Mouse (Mus musculus): ENCODE data around the gene Iglon5.

Gene Iglon5

DNA sequence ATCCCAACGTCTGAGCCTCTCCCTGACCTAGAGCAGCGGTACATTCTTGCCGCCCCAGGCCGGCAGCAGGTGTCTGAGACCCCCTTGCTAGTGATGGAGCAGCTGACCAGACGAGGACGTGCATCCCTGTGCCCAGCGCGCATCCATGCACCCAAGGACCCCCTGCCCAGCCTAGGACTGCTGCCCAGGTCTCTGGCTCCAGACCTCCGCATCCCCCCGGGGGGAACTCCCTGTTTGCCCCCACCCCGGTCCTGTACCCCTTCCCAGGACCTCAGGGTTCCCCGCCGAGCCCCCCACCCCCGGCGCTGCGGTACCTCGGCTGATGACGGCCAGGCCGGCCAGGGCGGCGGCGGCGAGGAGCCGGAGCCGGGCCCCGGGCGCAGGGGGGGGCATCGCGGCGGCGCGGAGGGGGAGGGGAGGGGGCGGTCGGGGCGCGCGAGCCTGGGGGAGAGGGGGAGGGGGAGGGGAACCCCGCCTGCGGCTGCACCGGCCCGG, at the start of gene Iglon5:
Gene Iglon5 (minus strand): TSS at position 445 of the 495 bp plus-strand sequence.
- DNase-seq (ENCODE audit: low read depth, low spot score): no peak

DNA sequence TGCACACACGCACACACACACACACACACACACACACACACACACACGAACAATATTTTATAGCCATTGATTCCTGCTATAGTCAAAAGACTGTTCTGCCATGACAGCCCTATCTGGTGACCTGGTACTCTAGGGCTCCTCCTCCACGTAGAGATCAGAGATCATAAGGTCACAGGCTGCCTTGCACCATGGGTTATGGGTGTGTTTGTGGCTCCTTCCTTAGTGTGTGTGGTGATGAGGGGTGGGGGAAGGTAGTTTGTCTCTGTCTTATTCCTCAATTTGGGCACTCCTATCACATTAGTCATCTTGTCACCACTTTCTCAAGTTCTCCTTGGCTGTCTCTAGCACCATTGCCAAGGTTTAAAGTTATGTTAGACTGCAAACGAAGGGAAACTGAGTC, 48.6 kb upstream of the Iglon5 start:
- no peak for DNase-seq (ENCODE audit: low read depth, low spot score)

DNA sequence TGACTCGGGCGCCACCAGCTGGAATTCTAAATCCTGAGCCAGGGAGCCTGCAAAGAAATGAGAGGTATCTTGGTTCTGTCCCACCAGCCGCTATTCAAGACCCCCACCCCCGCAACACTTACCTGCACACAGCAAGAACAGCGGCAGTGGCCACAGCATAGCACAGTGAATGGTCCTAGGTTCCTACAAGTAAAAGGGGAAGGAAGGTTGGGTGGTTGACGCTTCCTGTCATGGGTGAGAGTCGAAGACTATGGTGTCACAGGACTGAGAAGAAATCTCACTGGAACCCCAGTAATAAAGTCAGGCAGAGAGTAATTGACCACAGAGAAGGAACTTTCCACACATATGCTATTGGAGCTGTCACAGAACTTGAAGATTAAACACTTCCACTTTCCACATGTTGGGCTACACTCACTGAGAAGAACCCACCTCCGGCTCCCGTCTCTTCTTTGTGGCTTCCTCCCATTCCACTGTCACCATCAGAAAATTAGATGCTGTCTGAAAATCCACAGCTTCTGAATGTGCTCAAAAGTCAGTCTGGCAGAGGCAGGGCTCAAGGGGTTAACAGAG, 43.1 kb upstream of the Iglon5 start:
- peak; percentile 39 for DNase-seq (ENCODE audit: low read depth, low spot score)

DNA sequence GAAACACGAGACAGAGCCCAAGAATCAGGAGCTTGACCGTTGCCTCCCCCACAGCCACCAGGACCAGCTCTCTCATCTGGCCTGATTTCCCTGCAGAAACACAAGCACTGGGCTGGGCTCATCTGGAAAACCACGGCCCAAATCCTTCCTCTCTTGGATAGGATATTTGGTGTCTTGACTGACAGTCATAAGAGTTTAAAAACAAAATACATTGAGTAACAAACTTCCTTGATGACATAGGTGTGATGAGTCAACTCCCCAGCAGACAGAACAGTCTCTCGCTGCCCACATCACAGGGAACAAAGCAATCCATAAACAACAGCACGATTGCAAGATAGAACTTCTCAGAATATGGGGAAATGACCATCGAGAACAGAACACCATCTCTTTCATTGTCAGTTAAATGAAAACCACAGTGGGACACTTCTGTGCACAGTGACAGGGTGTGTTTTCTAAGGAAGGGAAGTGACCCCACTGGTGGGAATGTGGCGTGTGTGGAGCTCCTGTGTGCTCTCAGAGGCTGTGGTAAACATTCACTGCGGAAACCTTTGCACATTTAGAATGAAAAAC, 40.4 kb upstream of the Iglon5 start:
- no peak for DNase-seq (ENCODE audit: low read depth, low spot score)

DNA sequence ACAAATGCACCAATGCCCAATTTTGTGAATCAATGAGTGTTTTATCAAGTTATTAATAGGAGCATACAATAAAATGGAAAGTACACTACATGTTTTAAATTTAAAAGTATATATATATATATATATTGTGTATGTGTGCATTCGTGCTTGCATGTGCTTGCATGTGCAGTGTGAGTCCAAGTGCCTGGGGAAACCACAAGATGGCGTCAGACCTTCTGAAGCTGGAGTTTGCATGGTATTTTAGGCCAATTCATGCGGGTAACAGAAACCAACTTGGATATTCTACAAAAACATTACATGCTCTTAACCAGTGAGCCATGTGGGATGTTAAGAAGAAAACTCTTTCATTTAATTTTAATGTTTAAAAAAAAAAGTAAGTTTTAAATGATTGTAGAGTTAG, 35.4 kb upstream of the Iglon5 start:
- no peak for DNase-seq (ENCODE audit: low read depth, low spot score)

DNA sequence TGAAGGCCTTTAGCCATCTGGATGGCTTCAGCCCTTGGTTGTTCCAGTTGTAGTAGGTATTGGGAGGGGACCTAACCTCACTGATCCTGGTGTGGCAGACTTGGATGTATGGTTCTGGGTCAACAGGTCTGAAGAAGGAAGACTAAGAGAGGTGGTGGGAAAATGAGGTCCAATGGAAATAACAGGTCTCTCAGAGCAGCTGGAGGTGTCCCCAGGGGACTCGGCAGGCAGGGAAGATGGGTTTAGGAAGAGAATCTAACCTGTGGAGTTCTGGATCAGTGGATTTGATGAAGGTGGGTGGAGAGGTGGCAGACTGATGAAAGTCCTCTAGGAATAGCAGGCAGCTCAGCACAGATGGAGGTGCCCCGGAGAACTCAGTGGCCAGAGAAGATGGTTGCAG, 32.9 kb upstream of the Iglon5 start:
- no peak for DNase-seq (ENCODE audit: low read depth, low spot score)

DNA sequence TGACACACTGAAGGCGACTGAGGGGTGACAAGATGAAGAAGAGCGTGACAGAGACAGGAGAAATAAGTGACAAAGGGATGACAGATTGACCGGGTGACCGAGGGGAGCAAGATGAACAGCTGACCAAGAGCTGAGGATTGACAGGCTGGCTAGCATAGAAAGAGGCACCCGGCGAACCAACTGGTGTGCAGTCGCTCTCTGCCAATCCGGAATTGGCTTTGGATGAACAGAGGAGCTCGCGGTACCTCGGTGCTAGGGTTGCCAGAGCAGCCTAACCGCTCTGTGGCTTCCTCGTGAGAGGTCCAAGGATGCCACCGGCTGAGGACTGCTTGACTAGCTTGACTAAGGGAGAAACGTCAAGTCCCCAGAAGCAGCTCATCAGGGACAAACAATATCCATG, 28.5 kb upstream of the Iglon5 start:
- DNase-seq (ENCODE audit: low read depth, low spot score): no peak

DNA sequence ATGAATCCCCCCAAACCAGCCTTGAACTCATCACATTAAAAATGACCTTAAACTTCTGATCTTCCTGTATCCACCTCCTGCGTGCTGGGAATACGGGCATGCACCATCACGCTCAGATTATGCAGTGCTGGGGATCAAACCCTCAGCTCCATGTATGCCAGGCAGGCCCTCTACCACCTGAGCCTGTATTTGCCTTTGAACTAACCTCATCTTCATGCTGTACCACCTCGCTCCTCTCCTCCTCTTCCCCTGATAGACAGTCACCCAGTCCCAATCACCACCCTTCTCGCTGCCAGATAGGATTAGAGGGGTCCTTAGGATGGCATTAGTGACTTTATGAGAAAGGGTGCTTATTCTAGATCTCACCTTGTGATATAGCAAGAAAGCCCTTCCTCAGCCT, 25.2 kb upstream of the Iglon5 start:
- no peak for DNase-seq (ENCODE audit: low read depth, low spot score)

DNA sequence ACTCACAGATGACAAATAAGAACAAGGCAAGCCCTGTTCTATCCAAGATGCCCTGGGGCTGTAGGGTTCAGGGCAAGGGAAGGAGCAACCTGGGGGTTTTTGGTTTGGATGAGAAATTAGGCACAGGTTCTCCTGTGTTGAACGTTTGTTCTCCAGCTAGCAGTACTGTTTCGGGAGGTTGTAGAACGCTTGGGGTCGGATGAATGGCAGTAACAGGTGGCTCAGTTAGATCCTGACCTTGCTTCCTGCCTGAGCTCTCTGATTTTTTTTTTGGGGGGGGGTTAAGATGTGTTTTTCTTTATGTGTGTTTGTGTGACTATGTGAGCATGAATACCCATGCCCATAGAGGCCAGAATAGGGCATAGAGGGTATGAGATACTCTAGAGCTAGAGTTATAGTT, 22.6 kb upstream of the Iglon5 start:
- no peak for DNase-seq (ENCODE audit: low read depth, low spot score)

DNA sequence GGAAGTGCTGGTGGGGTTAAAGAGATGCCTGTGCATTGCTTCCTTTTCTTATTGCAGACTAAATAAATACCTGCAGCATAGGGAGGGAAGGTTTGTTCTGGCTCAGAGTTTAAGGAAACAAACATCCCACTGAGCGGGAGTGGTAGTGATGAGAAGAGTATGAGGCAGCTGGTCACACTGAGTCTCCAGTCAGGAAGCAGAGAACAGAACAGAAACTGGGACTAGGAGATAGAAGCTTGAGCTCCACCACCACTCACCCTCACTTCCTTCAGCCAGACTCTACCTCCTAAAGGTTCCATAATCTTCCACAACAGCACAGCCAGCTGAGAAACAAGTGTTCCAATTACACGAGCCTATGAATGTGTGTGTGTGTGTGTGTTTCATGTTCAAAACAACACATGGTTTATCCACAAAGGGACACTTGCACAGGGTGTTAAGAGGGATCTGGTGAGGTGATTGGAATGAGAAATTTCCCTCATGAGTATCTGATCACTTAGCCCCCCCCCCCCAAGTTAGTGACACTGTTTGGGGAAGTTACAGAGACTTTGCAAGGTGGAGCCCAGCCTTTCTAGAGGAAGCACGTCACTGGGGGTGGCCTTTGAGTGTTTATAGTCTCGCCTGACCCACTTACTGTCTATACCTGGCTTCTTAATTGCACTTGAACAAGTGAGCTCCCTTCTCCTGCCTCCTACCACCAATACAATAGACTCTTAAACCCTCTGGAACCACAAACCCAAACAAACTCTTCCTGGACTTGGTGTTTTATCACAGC, 22.0 kb upstream of the Iglon5 start:
- DNase-seq (ENCODE audit: low read depth, low spot score): no peak

DNA sequence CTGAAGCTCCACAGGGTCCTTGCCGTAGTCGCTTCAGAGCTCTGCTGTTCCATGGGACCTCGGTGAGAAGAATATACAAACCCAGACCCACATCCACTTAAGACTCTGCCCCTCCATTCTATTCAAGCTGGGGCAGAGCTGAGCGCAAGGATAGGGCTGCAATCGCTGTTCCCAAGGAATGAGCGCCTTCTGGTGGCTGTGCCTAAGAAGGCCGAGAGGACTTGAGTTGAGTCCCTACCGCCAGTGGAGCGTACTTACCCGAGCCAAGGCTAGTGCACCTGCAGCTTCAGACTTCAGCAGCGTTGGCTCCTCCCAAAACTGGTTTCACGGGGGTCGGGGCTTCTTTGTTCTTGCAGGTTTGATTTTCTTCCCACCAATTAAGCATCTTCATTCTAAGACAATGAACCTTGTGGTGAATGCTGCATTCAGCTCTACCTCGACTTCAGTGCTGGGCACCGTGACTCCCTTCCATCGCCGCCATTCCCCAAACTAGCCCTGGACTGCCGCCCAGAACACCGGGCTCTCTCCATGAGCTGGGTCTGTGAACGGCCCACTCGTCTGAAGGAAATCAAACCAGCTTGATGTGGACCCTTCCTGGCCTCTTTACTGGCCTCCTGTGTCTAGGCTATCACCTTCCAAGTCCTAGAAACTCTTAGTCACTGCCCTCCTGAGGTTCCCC, 5.6 kb upstream of the Iglon5 start:
- DNase-seq (ENCODE audit: low read depth, low spot score): no peak

DNA sequence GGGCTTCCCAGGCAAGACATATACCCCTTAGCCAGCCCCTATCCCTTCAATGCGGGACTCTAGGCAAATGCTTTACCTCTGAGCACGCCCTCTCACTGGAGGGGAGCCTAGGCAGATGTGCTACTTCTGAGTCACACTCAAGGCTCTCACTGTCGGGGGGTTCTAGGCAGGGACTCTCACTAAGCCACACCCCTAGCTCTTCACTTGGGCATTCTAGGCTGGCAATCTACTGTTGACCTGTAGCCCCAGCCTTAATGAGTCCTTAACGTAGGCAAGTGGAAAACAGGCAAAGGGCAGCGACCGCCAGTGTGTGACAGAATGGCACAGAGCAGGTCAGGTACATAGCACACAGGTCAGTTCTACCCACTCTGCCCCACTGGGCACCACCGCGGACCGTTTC, 986 bp upstream of the Iglon5 start:
- no peak for DNase-seq (ENCODE audit: low read depth, low spot score)

DNA sequence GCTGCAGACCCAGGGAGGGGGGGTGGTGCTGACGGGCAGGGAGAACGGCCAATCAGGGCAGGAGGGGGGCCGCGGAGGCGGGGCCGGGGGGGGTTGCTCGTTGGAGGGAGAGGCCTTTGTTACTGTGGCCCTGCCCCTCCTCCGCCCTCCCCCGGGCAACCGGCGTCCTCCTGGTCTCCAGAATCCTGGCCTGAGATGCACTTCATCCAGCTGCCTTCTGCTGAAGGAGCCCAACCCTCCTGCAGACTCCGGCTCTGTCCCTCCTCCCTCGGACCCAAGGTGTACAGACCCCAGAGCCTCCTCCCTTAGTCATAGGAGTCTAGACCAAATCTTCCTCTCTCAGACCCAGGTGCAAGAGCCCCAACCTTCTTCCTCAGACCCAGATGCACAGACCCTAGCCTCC, 308 bp upstream of the Iglon5 start:
- DNase-seq (ENCODE audit: low read depth, low spot score): no peak

DNA sequence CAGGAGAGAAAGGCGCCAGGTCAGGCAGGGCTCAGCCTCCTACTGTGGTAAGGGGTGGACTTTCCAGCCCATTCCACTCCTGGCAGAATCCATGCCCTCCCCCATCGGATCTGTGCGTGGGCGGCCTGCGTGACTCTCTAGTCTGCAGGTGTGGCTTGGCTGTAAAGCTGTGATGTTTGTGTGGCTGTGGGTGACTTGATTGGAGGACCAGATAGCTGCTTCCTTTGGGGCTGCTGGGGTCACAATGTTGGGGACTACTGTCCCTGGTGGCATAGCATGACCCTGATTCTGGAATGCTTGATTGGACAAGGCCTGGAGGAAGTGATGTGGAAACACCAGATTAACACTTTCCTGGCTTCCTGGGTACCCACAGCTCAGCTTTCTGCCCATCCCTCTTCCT, 1.2 kb downstream of the Iglon5 start:
- no peak for DNase-seq (ENCODE audit: low read depth, low spot score)

DNA sequence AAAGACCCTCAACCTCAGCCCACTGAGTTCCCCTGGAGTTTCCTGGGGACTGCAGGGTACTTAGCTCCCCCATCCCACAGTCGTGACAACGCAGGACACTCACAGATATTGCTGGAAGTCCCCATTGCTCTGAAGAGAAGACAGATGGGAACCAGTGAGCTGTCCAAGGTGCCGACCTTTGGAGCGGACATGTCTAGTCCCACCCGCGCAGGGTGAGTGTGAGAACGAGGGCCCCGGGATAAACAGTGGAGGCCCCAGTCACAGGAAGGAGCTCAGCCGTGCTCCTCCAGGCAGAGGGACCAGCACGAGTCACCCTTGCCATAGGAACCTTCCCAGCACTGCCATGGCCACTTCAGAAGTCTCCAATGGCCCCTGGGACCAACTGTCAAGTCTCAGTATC, 6.6 kb downstream of the Iglon5 start:
- DNase-seq (ENCODE audit: low read depth, low spot score): no peak

DNA sequence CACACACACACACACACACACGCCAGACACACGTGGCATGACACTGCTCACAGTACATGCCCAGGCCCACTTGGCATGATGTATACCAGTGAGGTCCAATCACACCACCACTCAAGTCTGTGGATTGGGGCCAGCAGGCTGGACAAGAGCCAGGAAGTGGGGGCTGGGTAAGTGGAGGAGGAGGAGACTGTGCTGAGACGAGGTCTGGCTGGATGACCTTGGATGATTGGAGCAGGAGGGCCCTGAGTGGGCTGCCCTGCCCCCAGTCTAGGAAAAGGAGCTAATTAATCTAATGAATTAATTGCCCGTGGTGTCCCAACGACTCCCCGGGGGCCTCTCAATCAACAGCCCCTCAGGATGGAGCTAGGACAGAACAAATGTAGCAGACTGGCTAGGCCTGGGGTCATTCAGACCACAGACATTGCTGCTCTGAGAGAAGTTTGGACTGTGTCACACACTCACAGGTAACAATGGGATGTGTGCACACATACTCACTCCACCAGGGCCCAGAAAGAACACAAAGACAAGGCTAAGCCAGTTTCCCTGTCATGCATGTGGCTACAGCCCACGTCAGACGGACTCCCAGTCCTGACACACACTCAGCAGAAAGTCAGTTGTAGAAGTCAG, 7.7 kb downstream of the Iglon5 start:
- no peak for DNase-seq (ENCODE audit: low read depth, low spot score)

DNA sequence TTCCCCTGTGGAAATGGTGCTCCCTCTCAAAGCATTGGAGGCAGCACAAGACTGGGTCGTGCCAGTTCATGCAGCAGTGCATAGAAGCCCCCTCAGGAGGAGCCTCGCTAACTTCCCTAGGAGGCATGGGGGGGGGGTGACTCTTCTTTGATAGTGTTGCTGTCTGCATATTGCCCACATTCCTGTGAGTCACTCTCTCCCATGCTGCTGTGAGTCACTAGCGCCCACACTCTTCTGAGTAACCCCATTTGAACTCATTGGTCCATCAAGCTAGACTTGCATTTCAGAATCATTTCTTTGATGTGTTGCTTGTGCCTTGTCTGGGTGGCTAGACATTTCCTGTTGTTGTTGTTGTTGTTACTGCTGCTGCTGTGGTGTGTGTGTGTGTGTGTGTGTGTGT, 8.7 kb downstream of the Iglon5 start:
- no peak for DNase-seq (ENCODE audit: low read depth, low spot score)

DNA sequence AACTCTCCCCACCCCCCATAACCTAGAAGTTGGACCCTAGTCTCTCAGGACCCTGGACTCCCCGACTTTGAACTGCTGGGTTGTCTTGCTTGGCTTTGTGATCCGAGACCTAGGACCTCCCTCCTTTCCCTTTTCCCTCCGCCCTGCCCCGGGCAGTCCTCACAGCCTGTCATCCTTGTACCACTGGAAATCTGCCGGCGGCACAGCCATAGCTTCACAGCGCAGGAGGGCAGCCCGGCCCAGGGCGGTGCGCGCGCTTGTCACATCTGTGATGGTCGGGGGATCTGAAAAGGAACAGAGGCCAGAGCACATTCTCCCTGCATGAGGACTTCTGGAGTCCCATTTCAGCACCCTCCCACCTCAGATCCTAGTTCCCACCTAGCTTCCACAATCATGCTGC, 13.5 kb downstream of the Iglon5 start:
- no peak for DNase-seq (ENCODE audit: low read depth, low spot score)

DNA sequence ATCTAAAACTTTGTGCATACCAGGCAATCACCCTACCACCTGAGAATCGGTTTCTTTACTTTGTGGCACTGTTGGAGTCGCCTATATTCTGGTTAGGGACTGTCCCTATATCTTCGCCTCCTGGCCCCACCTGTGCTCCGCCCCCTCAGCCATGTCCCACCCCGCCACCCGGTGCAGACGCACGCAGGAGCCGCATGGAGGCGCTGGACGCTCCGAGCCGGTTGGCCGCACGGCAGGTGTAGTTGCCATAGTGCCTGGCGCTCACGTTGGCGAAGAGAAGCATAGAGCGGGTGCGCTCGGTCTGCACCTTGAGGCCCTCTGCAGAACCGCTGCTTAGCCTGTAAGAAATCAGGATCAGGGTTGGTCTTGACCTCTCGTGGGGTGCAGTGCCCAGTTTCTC, 14.2 kb downstream of the Iglon5 start:
- no peak for DNase-seq (ENCODE audit: low read depth, low spot score)

DNA sequence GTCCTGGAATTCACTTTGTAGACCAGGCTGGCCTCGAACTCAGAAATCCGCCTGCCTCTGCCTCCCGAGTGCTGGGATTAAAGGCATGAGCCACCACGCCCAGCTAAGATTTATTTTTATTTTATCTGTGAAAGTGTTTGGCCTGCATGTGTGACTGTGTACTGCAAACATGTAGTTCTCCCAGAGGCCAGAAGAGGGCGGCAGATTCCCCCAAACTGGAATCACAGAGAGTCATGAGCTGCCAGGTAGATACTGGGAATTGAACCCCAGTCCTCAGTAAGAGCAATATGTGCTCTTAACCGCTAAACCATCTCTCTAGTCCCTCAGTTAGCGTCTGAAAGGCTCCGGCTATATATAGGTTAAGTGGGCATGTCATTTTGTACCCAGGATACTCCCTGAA, 19.5 kb downstream of the Iglon5 start:
- DNase-seq (ENCODE audit: low read depth, low spot score): no peak

DNA sequence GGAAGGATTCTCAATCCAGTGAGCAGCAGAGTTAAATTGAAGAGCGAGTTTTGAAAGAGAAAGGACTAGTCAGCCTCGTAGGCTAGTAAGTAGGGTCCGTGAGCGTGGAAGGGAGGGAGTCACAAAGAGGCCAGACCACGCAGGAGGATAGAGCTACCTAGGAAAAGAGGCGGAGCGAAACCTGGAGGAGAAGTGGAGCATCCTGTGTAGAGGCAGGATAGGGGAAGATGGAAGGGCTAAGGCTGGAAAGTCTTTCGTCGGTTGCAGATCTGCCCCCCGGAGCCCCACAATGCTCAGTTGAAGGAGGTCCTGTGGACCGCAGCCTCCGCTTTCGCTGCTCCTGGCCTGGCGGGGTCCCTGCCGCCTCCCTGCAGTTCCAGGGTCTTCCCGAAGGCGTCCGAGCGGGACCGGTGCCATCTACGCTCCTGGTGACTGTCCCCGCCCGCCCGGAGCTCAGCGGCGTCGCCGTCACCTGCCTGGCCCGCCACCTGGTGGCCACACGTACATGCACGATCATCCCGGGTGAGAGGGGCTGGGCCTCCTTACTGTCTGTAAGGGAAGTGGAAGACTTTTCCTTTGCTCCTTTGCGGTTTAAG, 23.7 kb downstream of the Iglon5 start:
- DNase-seq (ENCODE audit: low read depth, low spot score): peak; percentile 52
